Mouse (Mus musculus): ENCODE results near the gene Plcg2.
A peak's percentile ranks its signal among the peaks of the same experiment; 100 is the strongest.

- peak; percentile 97 for TF ChIP-seq CTCF (IDR thresholded peaks at IDR 0.05; ENCODE audit: low read depth)
- no peak for TF ChIP-seq EP300 (IDR thresholded peaks at IDR 0.05; ENCODE audit: low read depth)
Observed at GRCm38 (mm10) chr8:117474944-117475343, 23.1 kb upstream of the Plcg2 start.

Data from liver, embryonic 14.5 days (tissue).